Mouse (Mus musculus) heart, adult 11 months (tissue): ENCODE results near the gene Necap2.

Experiments
- DNase-seq: peaks from one replicate; pipeline ENCODE4 v3.0.0; 2022

Gene Necap2

GRCm38 (mm10) chr4:141073661-141074060 lies 4.5 kb downstream of the Necap2 start:
- peak; percentile 98 for DNase-seq

GRCm38 (mm10) chr4:141072502-141072901 lies 5.7 kb downstream of the Necap2 start:
- peak; percentile 82 for DNase-seq

GRCm38 (mm10) chr4:141069731-141070130 lies 8.4 kb downstream of the Necap2 start:
- peak; percentile 91 for DNase-seq

GRCm38 (mm10) chr4:141068655-141069054 lies 9.5 kb downstream of the Necap2 start:
- peak; percentile 90 for DNase-seq

GRCm38 (mm10) chr4:141067516-141068046 lies 10.6 kb downstream of the Necap2 start:
- no peak for DNase-seq

GRCm38 (mm10) chr4:141066709-141067515 lies 11.2 kb downstream of the Necap2 start:
- DNase-seq = peak; percentile 95

- peak; percentile 96 for DNase-seq
Measured at GRCm38 (mm10) chr4:141065123-141065522, 13.0 kb downstream of the Necap2 start.

GRCm38 (mm10) chr4:141064104-141064659 lies 14.0 kb downstream of the Necap2 start:
- DNase-seq = peak; percentile 87

GRCm38 (mm10) chr4:141060426-141061301 lies 17.5 kb downstream of the Necap2 start, which contains the start of gene Crocc:
Crocc (minus strand) TSS chr4:141060550.
- DNase-seq = peak; percentile 100

- no peak for DNase-seq
Measured at GRCm38 (mm10) chr4:141059616-141060425, 18.3 kb downstream of the Necap2 start.

- peak; percentile 90 for DNase-seq
Measured at GRCm38 (mm10) chr4:141058835-141059234, 19.3 kb downstream of the Necap2 start.

- DNase-seq = no peak
Measured at GRCm38 (mm10) chr4:141056970-141057369, 21.2 kb downstream of the Necap2 start.

- DNase-seq = no peak
Measured at GRCm38 (mm10) chr4:141053568-141054161, 24.5 kb downstream of the Necap2 start.

- no peak for DNase-seq
Measured at GRCm38 (mm10) chr4:141053138-141053537, 25.0 kb downstream of the Necap2 start.

GRCm38 (mm10) chr4:141052442-141052841 lies 25.7 kb downstream of the Necap2 start:
- DNase-seq = no peak

GRCm38 (mm10) chr4:141049476-141049835 lies 28.7 kb downstream of the Necap2 start:
- no peak for DNase-seq

- DNase-seq = no peak
Measured at GRCm38 (mm10) chr4:141048810-141049475, 29.2 kb downstream of the Necap2 start.

GRCm38 (mm10) chr4:141044816-141045215 lies 33.3 kb downstream of the Necap2 start:
- DNase-seq = no peak

GRCm38 (mm10) chr4:141041117-141041516 lies 37.0 kb downstream of the Necap2 start:
- no peak for DNase-seq

- no peak for DNase-seq
Measured at GRCm38 (mm10) chr4:141033606-141034549, 44.3 kb downstream of the Necap2 start.
